Mouse (Mus musculus): ENCODE results near the gene Klhl7.

Gene Klhl7

DNA sequence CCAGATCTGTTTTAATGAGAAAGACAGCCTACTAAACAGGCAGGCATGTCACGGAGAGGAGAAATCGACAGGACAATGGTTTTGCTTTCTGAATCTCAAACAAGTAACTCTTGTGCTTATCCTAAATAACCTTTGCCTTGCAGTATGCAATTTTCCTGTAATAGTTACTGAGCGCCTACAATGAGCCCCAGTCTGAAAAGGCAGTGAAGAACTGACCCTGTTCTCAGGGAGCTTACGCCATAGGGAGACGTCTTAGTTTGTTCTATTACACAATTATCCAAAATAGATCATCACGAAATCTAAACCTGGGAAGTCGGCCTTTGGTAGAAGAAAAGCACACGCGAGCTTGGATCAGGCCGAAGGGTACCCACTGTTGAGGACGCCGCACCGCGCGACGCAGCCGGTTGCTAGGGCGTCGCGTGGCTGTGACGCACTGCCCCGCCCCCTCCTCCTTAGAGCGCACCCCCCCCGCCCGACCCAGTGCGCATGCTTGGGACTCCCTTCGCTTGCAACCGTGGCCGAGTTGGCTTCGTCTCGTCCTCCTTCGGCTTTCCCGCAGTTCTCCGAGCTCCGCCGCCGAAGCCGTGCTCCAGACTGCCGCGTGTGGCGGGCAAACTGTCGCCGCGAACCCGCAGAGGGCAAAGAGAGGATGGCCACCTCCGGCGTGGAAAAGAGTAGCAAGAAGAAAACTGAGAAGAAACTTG lies at the start of gene Klhl7:
TSS of gene Klhl7 (plus strand) at position 500 of the 704 bp plus-strand sequence.
- peak; percentile 96 for DNase-seq

DNA sequence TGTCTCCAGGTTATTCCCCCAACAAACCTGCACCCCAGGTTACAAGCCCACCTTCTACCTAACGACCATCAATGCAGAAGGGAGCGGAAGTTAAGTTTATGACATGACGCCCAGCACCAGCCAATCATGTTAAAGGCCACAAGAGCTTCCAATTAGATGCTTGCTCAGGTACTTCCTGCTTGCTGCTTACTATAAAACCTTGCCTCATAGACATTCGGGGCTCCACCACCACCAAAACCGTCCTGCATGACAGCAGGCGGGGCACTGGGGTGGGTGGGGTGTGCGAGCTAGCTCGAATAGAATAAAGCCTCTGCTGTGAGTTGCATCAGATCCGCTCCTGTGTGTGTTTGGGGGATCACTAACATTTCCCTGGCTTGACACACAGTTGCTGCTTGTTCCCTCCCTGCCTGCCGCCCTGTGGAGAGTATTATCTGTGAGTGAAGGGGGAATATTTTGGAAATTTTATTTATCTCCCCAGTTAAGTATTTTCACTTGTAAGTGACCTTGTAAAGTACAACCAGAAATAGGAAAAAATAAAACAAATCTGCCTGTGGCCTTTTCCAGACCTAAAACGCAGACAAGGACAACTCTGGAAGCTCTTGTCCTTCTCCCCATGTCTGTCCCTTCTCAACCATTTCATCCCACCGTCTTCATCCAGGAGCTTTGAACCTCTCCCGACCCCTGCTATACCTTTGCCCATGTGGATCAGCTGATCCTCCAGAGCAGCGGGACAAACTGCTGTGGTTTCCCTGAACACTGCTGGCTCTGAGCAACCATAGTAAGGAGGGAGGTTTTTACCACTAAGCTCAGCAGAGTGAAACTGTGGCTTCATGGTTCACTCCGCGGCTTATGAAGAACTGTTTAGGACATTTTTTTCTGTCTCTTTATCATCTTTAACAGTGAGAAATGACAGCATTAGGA lies 48.4 kb upstream of the Klhl7 start:
- no peak for DNase-seq

DNA sequence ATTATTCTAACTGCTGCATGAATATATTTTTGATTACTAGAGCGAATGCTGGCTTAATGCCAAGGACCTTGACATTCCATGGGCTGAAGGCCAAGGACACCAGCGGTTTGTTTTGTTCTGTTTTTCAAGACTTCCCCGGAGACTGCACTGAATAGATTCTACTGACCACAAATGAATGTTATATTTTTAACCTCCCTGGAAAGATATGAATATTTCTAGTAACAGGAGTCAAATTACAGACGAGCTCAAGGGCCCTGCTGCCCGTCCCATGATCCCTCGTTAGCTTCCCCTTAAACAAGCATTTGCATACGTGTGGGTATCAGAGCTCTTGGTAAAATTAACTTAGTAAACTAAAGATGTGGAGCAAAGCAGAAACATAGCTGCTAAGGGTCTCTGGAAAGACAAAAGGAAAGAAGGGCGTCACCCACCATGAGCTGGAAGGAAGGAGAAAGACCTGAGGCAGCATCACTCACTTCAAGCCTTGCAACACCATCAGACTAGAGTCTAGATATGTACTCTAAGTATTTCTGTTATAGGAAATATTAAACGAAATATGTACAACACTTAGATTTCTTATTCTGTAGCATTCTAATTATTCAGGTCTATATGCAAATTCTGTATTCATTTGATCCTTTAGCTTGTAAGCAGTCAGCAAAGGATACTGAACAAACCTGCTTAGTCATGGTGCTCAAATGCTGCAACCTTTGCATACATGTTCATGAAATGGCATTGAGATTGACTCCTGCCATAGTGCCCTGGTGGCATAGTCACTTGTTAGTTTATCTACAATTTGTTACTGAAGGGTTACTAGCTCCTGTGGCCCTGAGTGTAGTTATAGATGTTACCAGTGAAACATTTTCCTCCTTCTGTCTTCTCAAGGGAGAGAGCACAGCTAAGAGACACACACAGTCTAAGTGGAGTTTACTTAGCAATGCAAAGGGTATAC lies 46.9 kb upstream of the Klhl7 start:
- peak; percentile 37 to 40 for DNase-seq

DNA sequence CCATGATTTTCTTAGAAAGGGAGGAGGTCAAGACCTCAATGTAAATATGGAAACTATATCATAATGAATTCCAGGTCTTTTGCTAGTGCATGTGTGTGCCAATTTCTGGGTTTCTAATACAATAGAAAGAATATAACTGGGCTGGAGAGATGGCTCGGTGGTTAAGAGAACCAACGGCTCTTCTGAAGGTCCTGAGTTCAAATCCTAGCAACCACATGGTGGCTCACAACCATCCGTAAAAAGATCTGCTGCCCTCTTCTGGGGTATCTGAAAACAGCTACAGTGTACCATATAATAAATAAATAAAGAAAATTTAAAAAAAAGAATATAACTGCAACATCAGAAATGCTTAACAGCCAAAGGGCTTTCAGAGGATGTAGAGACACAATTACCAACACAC lies 46.0 kb upstream of the Klhl7 start:
- DNase-seq, result no peak

DNA sequence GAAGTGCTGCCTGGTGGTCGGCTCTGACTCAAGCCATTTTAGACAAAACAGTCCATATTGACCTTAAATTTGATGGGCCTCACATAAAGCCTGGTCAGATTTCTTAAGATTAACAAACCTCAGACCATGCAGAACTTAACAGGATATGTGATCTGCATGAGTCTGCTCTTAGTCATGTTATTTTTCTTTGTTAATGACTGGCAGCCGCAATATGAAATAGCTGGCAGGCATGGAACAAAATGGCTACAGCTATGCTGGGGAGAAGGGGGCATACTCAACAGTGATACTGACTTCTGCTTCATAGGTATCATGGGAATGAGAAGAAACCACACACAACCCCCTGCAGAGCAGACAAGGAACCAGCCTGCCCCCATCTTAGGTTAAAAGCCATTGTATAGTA lies 43.5 kb upstream of the Klhl7 start:
- no peak for DNase-seq

DNA sequence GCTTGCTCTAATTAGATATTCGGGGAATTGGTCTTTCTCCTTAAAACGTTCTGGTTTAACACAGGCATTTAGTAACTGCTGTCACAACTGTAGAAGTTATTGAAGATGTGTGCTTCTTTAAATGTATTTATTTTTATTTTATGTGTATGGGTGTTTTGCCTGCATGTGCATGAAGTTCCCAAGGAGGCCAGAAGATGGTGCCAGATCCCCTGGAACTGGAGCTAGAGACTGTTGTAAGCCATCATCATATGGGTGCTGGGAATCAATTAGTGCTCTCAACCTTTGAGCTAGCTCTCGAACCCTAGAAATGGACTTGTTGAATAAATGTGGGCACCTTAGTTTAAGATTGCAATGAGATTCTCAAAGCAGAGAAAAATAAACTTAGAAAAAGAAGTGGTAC lies 42.8 kb upstream of the Klhl7 start:
- peak in 1 of 2 experiments; percentile 6 for DNase-seq

DNA sequence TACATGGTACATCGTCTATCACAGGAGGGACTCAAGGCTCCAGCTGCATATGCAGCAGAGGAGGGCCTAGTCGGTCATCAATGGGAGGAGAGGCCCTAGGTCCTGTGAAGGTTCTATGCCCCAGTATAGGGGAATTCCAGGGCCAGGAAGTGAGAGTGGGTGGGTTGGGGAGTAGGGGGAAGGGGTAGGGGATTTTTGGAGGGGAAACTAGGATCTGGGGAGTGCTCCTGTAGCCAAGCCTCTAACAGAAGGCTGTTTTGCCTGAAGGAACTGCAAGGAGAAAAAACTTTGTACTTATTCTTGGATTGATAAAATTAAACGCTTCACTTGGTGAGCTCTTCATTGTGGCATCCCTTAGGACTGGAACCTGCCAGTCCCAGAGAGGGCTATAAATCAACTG lies 39.5 kb upstream of the Klhl7 start:
- no peak for DNase-seq

DNA sequence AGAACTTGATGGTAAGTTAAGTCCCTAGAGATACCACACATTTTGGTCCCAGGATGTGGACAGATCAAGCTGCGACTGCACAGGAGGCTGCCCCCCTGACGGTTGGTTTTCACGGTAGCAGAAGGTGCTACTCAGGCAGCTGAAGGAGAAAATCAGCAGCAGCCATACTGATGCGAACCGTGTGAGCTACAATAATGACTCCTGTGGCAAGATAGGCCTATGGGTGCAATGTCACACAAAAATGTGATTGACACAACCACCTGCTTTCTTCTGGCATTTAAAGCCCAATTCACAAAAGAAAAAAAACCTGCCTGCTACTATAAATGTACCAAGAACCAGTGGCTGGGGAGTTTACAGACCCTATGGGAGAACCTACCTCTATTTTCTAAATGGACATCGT lies 37.4 kb upstream of the Klhl7 start:
- no peak for DNase-seq

DNA sequence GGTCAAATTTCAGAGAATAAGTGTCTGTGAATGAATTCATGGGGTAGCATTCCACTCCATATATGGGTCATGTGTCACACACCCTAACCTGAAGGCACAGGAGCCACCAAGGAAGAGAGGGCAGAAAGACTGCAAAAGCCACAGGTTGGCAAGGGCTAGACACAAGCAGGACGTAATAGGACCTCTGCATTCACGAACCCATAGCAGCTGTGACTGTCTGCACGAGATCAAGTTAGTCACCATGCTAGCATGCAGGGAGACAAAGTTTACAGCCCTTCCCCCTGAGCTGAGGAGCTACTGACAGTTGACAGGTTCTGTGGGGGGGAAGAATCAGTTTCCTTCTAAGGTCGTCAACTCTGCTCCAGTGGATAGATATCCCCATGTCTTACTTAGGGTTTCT lies 36.9 kb upstream of the Klhl7 start:
- DNase-seq, result no peak

DNA sequence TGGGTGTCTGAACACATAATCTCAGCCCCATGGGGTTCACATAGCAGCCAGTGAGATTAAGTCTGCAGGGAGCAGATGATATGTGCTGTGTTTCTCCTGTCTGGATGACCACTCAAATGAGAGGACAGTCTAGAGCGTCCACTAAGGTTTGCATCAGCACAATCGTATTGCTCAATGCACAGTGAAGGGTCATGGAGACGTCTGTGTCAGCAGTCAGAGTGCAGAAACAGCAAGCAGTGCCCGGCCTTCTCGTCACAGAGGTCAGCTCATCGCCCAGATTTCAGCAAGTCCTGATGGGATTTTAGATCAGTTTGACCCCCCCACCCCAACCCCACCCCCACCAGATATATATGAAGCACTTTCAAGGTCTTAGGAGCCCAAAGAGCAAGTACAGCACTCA lies 31.4 kb upstream of the Klhl7 start:
- DNase-seq, result no peak

DNA sequence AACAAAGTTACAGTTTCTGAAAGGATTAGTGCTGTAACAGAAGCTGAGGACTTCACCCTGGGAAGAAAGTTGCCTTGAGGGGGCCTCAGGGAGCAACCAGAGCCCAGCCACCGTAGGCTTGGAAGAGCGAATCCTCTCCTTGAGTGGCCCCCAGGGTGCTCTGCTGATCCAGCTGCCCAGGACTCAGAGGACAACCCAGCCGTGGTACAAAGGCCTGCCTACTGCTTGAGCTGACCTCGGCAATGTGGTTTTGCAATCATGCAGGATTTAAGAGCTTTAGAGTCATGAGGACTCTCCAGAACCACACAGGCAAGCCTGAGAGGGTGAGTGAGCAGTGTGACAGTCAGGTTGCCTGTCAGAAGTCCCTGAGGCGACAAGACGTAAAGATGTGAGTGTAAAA lies 28.4 kb upstream of the Klhl7 start:
- no peak for DNase-seq

DNA sequence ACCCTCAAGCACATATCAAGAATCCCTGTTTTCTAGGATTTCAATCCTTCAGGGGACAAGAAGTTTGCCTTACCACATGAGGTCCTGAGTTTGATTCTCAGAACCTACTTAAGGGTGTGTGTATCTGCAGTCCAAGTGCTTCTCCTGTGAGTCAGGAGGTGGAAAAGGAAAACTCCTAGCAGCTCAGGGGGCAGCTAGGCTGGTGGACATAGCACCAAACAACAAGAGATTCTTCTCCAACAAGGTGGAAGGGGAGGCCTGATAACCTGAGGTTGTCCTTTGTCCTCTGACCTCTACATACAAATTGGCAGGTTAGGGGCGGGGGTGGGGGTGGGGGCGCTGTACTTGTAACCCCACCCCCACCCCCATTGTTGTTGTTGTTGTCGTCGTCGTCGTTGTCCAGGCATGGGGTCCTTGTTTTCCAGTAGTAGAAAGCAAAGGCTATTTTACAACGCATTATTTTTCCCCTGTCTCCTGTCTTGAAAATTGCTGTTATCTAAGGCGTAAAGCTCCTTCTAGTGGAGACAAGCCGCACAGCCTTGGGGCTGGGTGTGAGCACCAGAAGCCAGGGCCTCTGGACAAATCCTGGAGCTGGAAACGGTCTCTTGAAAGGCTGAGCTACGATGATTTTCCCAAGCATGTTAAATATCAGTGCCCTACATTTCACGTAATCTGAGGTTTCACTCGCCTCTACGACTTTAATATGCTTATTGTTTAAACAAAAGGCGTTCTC lies 23.3 kb upstream of the Klhl7 start:
- peak; percentile 85 for DNase-seq

DNA sequence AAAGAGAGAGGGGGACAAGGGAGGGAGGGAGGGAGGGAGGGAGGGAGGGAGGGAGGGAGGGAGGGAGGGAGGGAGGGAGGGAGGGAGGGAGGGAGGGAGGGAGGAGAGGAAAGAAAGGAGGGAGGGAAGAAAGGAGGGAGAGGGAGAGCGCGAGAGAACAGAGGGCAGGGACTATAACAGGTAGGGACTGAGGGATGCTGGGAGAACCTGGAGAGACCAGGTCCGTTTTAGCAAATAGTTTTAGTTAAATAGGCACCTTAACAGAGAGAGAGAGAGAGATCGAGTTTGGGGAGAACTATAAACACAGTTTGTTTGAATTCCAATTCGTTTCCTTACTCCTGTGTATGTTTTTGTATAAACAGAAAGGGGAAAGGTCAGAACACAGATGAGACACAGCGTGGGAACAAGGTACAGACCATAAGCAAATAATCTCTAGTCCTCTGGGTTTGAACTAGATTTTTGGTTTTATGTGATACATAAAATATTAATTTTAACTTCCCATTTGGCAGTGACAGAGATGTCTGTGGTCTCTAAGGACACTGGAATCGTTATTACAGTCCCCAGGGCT lies 22.6 kb upstream of the Klhl7 start:
- DNase-seq, result peak in 1 of 2 experiments; percentile 11

DNA sequence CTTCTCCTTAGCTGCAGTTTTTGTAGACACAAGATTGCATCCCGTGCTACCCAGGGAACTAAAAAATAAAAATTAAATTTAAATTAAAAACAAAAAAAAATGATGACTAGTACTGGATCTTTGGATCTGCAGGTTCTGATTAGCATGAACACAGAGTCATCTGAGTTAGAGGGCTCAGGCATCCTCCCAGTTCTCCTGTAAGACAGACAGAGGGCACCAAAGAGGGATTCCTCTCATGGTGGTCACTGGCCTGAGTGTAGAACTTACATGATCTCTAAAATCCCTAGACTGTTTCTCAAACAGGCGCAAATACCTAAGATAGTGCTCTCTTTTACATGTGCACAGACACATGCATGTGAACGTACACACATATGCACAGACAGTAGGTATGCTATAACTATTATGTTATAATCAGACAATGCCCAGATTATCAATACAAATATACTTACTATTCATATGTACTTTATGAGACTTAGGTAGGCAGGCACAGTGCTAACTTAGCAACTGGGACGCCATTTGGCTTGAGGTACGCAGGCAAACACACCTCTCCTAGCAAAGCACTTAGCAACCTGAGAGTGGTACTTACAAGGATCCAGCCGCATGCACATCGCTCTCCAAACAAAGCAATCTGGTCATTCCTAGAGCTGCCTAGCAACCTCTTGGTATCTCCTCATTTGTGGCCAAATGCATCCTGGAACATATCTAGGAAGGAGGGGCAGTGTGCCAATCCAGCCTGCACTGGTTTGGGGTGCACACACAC lies 21.8 kb upstream of the Klhl7 start:
- peak; percentile 23 to 40 for DNase-seq

DNA sequence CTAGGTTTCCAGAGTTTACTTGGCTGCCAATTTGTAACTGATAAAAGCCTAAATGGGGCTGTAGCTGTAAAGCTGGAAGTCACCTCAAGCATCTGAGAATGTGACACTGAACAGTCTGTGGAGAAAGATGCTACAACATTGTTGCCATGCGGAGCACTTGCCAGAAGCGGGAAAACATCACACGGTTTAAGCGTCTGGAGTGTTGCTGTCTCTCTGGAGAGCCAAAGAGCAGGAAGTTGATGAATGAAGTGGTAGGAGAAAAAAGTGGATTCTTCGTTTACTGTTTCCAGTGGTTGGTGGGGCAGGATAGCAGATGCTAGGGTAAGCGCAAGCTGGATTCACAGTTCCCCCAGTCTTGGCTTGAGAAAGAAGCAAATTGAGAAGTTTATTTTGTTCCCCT lies 19.6 kb upstream of the Klhl7 start:
- DNase-seq, result no peak

DNA sequence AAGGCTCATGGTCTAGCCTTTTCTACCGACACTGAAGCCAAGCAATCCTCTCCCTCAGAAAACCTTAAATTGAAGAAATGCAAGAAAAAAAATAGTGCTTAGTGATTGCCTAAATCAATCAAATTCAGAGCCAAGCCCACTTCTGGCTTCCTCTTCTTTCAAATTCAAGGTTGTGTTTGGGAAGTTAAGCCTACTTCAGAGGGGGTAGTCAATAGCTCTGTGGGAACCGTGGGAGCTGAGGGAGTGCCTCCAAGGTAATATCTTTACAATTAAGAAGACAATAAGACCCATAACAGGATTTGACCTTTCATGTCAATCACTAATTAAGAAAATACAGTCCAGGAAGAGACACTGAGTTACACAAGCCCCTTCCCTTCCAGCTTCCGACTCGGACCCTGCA lies 15.6 kb upstream of the Klhl7 start:
- DNase-seq, result no peak

DNA sequence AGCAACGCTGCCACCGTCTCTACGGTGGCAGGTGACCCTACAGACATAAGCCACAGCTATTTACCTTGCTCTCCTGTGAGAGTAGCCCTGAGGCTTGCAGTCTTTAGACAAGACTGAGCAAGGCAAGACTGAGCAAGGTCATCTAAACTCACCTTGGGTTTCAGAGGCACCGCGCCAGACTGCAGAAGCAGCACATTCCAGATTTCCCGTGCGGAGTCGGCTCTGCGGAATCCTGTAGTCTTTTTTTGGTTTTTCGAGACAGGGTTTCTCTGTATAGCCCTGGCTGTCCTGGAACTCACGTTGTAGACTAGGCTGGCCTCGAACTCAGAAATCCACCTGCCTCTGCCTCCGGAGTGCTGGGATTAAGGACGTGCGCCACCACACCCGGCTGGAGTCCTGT lies 14.2 kb upstream of the Klhl7 start:
- no peak for DNase-seq

DNA sequence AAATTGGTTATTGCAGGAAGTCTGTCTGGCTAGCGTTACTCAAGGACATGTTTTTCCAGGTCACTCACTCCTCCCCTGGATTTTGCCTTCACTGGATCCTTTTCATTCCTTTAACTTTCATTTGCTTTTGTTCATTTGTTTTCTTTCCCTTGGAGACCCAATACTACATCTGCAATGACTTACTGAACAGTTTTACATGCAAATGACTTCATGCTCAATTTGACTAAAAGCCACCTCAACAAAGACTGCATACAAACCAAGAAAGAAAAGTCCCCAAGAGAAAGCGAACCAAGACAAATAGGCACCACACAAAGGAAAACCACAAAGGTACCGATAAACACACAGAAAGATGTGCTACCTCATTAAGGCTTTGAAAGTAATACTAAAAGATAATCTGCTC lies 13.5 kb upstream of the Klhl7 start:
- DNase-seq, result no peak

DNA sequence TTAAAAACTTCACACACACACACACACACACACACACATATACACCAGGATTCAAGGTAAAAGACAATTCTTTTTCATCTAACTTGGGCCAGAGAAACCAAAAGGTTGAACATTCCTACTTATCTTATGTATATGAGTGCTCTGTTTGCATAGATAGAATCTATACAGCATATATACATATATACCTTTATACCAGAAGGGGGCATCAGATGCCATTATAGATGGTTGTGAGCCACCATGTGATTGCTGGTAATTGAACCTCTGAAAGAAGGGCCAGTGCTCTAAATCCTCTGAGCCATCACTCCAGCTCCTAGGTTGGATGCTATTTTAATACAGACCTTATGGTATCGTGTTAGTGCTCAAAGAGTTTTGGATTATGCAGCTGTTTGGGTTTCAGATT lies 12.0 kb upstream of the Klhl7 start:
- DNase-seq, result no peak

DNA sequence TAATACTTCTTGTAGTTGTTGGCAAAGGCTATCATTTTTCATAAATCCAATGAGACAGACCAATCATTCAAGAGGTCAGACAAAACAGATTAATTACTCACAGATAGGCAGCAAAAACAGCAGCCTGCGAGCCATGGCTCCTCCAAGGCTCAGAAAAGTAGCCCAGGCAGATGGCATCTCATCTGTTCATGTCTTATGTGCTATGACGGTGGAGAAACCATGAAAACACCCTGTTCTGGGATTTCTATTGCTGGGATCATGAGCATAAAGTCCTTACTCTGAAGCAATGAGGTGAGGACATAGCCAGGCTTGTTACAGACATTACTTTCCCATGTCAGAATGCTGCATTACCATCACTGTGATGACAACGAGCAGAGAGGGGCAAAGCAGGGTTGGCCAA lies 7.9 kb upstream of the Klhl7 start:
- no peak for DNase-seq

DNA sequence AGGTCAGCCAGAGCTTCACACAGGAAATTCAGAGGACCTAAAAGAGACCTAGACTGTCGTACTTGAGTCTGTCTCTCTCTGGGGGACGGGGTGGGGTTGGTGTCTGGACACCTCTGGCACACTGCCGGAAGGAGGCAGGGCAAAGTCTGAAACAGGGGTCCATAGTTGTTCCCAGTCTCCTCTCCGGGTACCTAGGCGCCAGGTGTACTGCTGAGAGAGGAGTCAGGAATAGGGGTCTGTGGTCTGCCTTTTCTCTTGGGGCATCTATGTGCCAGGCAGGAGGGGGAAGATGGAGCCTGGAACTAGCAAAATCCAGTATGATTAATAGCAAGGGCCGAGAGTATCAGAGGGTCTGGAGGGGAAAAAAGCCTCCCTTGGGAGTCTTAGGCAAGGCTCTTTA lies 5.0 kb upstream of the Klhl7 start:
- no peak for DNase-seq
